Mouse (Mus musculus): ENCODE results near the gene Cmip. TPM values are rescaled to one million over a fixed set of nuclear protein-coding genes. Genes with fewer than 3 reads are reported as not detected.

Cmip gene
- polyA plus RNA-seq, 1 experiment from 2014 or later: 27.0 TPM

GRCm38 (mm10) chr8:117406081-117406480 is 149.2 kb downstream of the Cmip start:
- ATAC-seq (ENCODE audit: low FRiP score) (no peak), DNase-seq (ENCODE audit: low spot score) (no peak)
- H3K9me3 ChIP-seq (ENCODE audit: control insufficient read depth, low read length): no peaks in the 10 kb centered on the region
- no peak overlapping the region for H3K4me2 ChIP-seq (replicated peaks; ENCODE audit: low read depth, low read length)
- no peaks in the 10 kb centered on the region for H3K27me3 ChIP-seq (ENCODE audit: control insufficient read depth, insufficient read depth, low read length)
- no peak overlapping the region for H3K27ac ChIP-seq (ENCODE audit: low read depth, low read length)
- H3K4me3 ChIP-seq (ENCODE audit: low read depth, low read length): no peak overlapping the region
- 96% methylated on average over 3 of the region's 3 CpGs for WGBS
- no peak overlapping the region for H3K9ac ChIP-seq (ENCODE audit: low read depth, low read length)
- no peaks in the 10 kb centered on the region for H3K36me3 ChIP-seq (ENCODE audit: control insufficient read depth, insufficient read depth, low read length)
- peaks cover 9% of the 10 kb centered on the region; the same call in 1 of the 2 replicates for H3K4me1 ChIP-seq (replicated peaks; ENCODE audit: control insufficient read depth, insufficient read depth, low read length)

GRCm38 (mm10) chr8:117408634-117409033 is 151.8 kb downstream of the Cmip start:
- H3K27ac ChIP-seq (ENCODE audit: low read depth, low read length): no peak overlapping the region
- no peaks in the 10 kb centered on the region for H3K36me3 ChIP-seq (ENCODE audit: control insufficient read depth, insufficient read depth, low read length)
- no peak for DNase-seq (ENCODE audit: low spot score)
- H3K4me1 ChIP-seq (replicated peaks; ENCODE audit: control insufficient read depth, insufficient read depth, low read length): no peaks in the 10 kb centered on the region
- H3K4me2 ChIP-seq (replicated peaks; ENCODE audit: low read depth, low read length): no peak overlapping the region
- no peaks in the 10 kb centered on the region for H3K9me3 ChIP-seq (ENCODE audit: control insufficient read depth, low read length)
- H3K4me3 ChIP-seq (ENCODE audit: low read depth, low read length): no peak overlapping the region
- no peaks in the 10 kb centered on the region for H3K27me3 ChIP-seq (ENCODE audit: control insufficient read depth, insufficient read depth, low read length)
- no peak overlapping the region for H3K9ac ChIP-seq (ENCODE audit: low read depth, low read length)
- WGBS: 91% methylated on average over 7 of the region's 7 CpGs
- no peak for ATAC-seq (ENCODE audit: low FRiP score)

GRCm38 (mm10) chr8:117409056-117409455 is 152.2 kb downstream of the Cmip start:
- 75% methylated on average over 7 of the region's 7 CpGs for WGBS
- no peak for DNase-seq (ENCODE audit: low spot score)
- Histone ChIP-seq H3K9me3 (ENCODE audit: control insufficient read depth, low read length) (no peaks in the 10 kb centered on the region), H3K27me3 (ENCODE audit: control insufficient read depth, insufficient read depth, low read length) (no peaks in the 10 kb centered on the region), H3K4me1 (replicated peaks; ENCODE audit: control insufficient read depth, insufficient read depth, low read length) (no peaks in the 10 kb centered on the region), H3K27ac (ENCODE audit: low read depth, low read length) (no peak overlapping the region), H3K4me3 (ENCODE audit: low read depth, low read length) (no peak overlapping the region), H3K9ac (ENCODE audit: low read depth, low read length) (no peak overlapping the region), H3K36me3 (ENCODE audit: control insufficient read depth, insufficient read depth, low read length) (no peaks in the 10 kb centered on the region), H3K4me2 (replicated peaks; ENCODE audit: low read depth, low read length) (no peak overlapping the region)
- ATAC-seq (ENCODE audit: low FRiP score): no peak

GRCm38 (mm10) chr8:117410391-117410790 is 153.5 kb downstream of the Cmip start:
- 78% methylated on average over 10 of the region's 10 CpGs for WGBS
- Histone ChIP-seq H3K36me3 (ENCODE audit: control insufficient read depth, insufficient read depth, low read length) (no peaks in the 10 kb centered on the region), H3K27me3 (ENCODE audit: control insufficient read depth, insufficient read depth, low read length) (no peaks in the 10 kb centered on the region), H3K4me1 (replicated peaks; ENCODE audit: control insufficient read depth, insufficient read depth, low read length) (no peaks in the 10 kb centered on the region), H3K27ac (ENCODE audit: low read depth, low read length) (no peak overlapping the region), H3K4me3 (ENCODE audit: low read depth, low read length) (no peak overlapping the region), H3K9me3 (ENCODE audit: control insufficient read depth, low read length) (no peaks in the 10 kb centered on the region), H3K4me2 (replicated peaks; ENCODE audit: low read depth, low read length) (no peak overlapping the region), H3K9ac (ENCODE audit: low read depth, low read length) (no peak overlapping the region)
- DNase-seq (ENCODE audit: low spot score) (no peak), ATAC-seq (ENCODE audit: low FRiP score) (no peak)

GRCm38 (mm10) chr8:117410901-117411300 is 154.0 kb downstream of the Cmip start:
- H3K9ac ChIP-seq (ENCODE audit: low read depth, low read length): no peak overlapping the region
- no peak for DNase-seq (ENCODE audit: low spot score)
- no peaks in the 10 kb centered on the region for H3K9me3 ChIP-seq (ENCODE audit: control insufficient read depth, low read length)
- ATAC-seq (ENCODE audit: low FRiP score): no peak
- no peak overlapping the region for H3K4me2 ChIP-seq (replicated peaks; ENCODE audit: low read depth, low read length)
- H3K4me1 ChIP-seq (replicated peaks; ENCODE audit: control insufficient read depth, insufficient read depth, low read length): no peaks in the 10 kb centered on the region
- 77% methylated on average over 10 of the region's 10 CpGs for WGBS
- no peaks in the 10 kb centered on the region for H3K36me3 ChIP-seq (ENCODE audit: control insufficient read depth, insufficient read depth, low read length)
- no peak overlapping the region for H3K27ac ChIP-seq (ENCODE audit: low read depth, low read length)
- no peaks in the 10 kb centered on the region for H3K27me3 ChIP-seq (ENCODE audit: control insufficient read depth, insufficient read depth, low read length)
- no peak overlapping the region for H3K4me3 ChIP-seq (ENCODE audit: low read depth, low read length)

GRCm38 (mm10) chr8:117412232-117412631 is 155.4 kb downstream of the Cmip start:
- no peaks in the 10 kb centered on the region for H3K4me1 ChIP-seq (replicated peaks; ENCODE audit: control insufficient read depth, insufficient read depth, low read length)
- no peaks in the 10 kb centered on the region for H3K27me3 ChIP-seq (ENCODE audit: control insufficient read depth, insufficient read depth, low read length)
- DNase-seq (ENCODE audit: low spot score): no peak
- no peak overlapping the region for H3K4me2 ChIP-seq (replicated peaks; ENCODE audit: low read depth, low read length)
- no peaks in the 10 kb centered on the region for H3K36me3 ChIP-seq (ENCODE audit: control insufficient read depth, insufficient read depth, low read length)
- ATAC-seq (ENCODE audit: low FRiP score): no peak
- no peaks in the 10 kb centered on the region for H3K9me3 ChIP-seq (ENCODE audit: control insufficient read depth, low read length)
- no peak overlapping the region for H3K4me3 ChIP-seq (ENCODE audit: low read depth, low read length)
- no peak overlapping the region for H3K27ac ChIP-seq (ENCODE audit: low read depth, low read length)
- 91% methylated on average over 10 of the region's 10 CpGs for WGBS
- no peak overlapping the region for H3K9ac ChIP-seq (ENCODE audit: low read depth, low read length)

GRCm38 (mm10) chr8:117417830-117418229 is 161.0 kb downstream of the Cmip start:
- H3K27ac ChIP-seq (ENCODE audit: low read depth, low read length): no peak overlapping the region
- H3K9ac ChIP-seq (ENCODE audit: low read depth, low read length): no peak overlapping the region
- no peaks in the 10 kb centered on the region for H3K4me1 ChIP-seq (replicated peaks; ENCODE audit: control insufficient read depth, insufficient read depth, low read length)
- 92% methylated on average over 9 of the region's 9 CpGs for WGBS
- no peak overlapping the region for H3K4me3 ChIP-seq (ENCODE audit: low read depth, low read length)
- no peaks in the 10 kb centered on the region for H3K9me3 ChIP-seq (ENCODE audit: control insufficient read depth, low read length)
- ATAC-seq (ENCODE audit: low FRiP score) (no peak), DNase-seq (ENCODE audit: low spot score) (no peak)
- H3K36me3 ChIP-seq (ENCODE audit: control insufficient read depth, insufficient read depth, low read length): no peaks in the 10 kb centered on the region
- no peaks in the 10 kb centered on the region for H3K27me3 ChIP-seq (ENCODE audit: control insufficient read depth, insufficient read depth, low read length)
- H3K4me2 ChIP-seq (replicated peaks; ENCODE audit: low read depth, low read length): no peak overlapping the region

- no peak for ATAC-seq (ENCODE audit: low FRiP score)
- Histone ChIP-seq H3K9me3 (ENCODE audit: control insufficient read depth, low read length) (no peaks in the 10 kb centered on the region), H3K27me3 (ENCODE audit: control insufficient read depth, insufficient read depth, low read length) (no peaks in the 10 kb centered on the region), H3K4me3 (ENCODE audit: low read depth, low read length) (no peak overlapping the region), H3K4me2 (replicated peaks; ENCODE audit: low read depth, low read length) (no peak overlapping the region), H3K27ac (ENCODE audit: low read depth, low read length) (no peak overlapping the region), H3K9ac (ENCODE audit: low read depth, low read length) (no peak overlapping the region), H3K4me1 (replicated peaks; ENCODE audit: control insufficient read depth, insufficient read depth, low read length) (no peaks in the 10 kb centered on the region), H3K36me3 (ENCODE audit: control insufficient read depth, insufficient read depth, low read length) (no peaks in the 10 kb centered on the region)
- 83% methylated on average over 17 of the region's 17 CpGs for WGBS
- no peak for DNase-seq (ENCODE audit: low spot score)
Observed at GRCm38 (mm10) chr8:117420841-117421534, 164.1 kb downstream of the Cmip start.

GRCm38 (mm10) chr8:117421838-117422237 is 165.0 kb downstream of the Cmip start:
- Histone ChIP-seq H3K4me2 (replicated peaks; ENCODE audit: low read depth, low read length) (no peak overlapping the region), H3K36me3 (ENCODE audit: control insufficient read depth, insufficient read depth, low read length) (no peaks in the 10 kb centered on the region), H3K4me3 (ENCODE audit: low read depth, low read length) (no peak overlapping the region), H3K4me1 (replicated peaks; ENCODE audit: control insufficient read depth, insufficient read depth, low read length) (no peaks in the 10 kb centered on the region), H3K27ac (ENCODE audit: low read depth, low read length) (no peak overlapping the region), H3K27me3 (ENCODE audit: control insufficient read depth, insufficient read depth, low read length) (no peaks in the 10 kb centered on the region), H3K9me3 (ENCODE audit: control insufficient read depth, low read length) (no peaks in the 10 kb centered on the region), H3K9ac (ENCODE audit: low read depth, low read length) (no peak overlapping the region)
- 84% methylated on average over 5 of the region's 5 CpGs for WGBS
- DNase-seq (ENCODE audit: low spot score) (no peak), ATAC-seq (ENCODE audit: low FRiP score) (no peak)

Data from hindbrain, embryonic 11.5 days (tissue).